Mouse (Mus musculus): Measurements from ENCODE around the gene Gtpbp8.

GRCm38 (mm10) chr16:44724083-44724787, 21.9 kb downstream of the Gtpbp8 start, which contains the start of gene Nepro:
- no peak for TF ChIP-seq CTCF (IDR thresholded peaks at IDR 0.05; ENCODE audit: insufficient read depth, low read length)
- peak; percentile 92; the same call in 1 of the 2 replicates for TF ChIP-seq POLR2A (IDR thresholded peaks at IDR 0.05; ENCODE audit: borderline replicate concordance, extremely low read depth, low read depth, low read length)

Measured in lung, adult 2 months (tissue).